Mouse (Mus musculus): ENCODE measurements at regions not wholly inside any gene's neighbourhood (a gene's known extent, or its start where the extent isn't known, plus 50 kb on each side); places are given as distances from the start of the nearest gene placed in this dataset.

DNA sequence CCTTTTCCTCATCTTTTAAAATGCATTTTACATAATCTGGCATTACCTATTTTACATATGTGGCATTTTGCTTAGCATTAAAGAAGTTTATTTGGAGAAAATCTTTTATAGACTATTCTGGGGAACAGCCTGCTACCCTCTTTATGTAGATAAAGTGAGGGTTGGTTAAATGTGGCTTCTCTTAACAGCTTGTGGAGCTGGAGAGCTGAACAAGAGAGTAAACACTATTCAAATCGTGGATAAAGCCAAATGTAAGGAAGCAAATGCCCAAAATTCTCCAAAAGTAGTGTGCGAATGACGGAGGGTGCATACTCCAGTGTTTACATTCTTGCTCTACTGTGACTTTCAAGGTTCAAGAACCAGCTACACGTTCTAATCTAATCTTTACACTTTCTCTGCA lies 833.9 kb upstream of the Tenm2 start:
- Histone ChIP-seq H3K4me2 (ENCODE audit: low read length) (no peak overlapping the region), H3K4me1 (ENCODE audit: control insufficient read depth, insufficient read depth, low read length) (no peaks in the 10 kb centered on the region), H3K9ac (ENCODE audit: low read depth, low read length) (no peak overlapping the region), H3K4me3 (ENCODE audit: low read depth, low read length) (no peak overlapping the region), H3K36me3 (ENCODE audit: control insufficient read depth, insufficient read depth, low read length) (no peaks in the 10 kb centered on the region), H3K9me3 (replicated peaks; ENCODE audit: control insufficient read depth, low read length, poor library complexity, severe bottlenecking) (no peaks in the 10 kb centered on the region), H3K27ac (ENCODE audit: low read length) (no peak overlapping the region), H3K27me3 (ENCODE audit: control insufficient read depth, insufficient read depth, low read depth, low read length) (no peaks in the 10 kb centered on the region)
- no peak for ATAC-seq
- WGBS: 78% methylated on average over 4 of the region's 4 CpGs

DNA sequence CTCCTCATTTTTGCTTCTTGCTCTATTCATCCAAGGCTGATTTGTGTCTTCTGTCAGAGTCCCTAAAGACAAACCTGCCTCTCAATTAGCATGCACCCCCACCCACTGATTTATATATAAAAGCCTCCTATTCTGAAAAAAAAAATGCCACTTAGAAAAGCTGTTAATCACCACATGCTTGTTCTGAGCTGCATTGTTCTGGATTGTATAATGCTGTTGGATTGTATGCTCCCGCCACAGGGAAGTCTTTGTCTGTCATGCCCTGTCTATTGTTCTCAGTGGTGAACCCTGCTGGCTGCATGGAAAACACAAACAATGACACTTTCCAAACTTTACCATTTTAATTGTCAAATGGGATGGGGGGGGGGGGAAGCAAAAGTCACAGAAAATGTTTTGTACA lies 831.9 kb upstream of the Tenm2 start:
- no peak for ATAC-seq

DNA sequence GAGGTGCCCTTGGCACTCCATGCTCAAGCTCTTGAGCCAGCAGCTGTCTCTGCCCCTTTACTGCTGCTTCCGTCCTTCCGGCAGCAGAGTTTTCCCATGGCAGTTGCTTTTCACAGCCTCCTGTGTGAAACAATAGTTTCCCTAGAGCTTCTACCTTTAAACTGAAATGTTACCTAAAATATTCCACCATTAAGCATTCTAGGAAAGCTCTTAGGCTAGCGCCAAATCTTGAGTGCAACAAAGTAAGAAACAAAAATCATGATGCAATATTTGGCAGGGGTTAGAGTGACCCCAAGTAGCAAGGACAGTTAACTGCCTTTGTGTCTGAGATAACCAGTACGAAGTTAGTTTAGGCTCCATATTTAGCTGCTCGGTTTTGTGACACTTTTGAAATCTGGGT lies 830.3 kb upstream of the Tenm2 start:
- Histone ChIP-seq H3K4me1 (ENCODE audit: control insufficient read depth, insufficient read depth, low read length) (no peaks in the 10 kb centered on the region), H3K4me2 (ENCODE audit: low read length) (no peak overlapping the region), H3K9ac (ENCODE audit: low read depth, low read length) (no peak overlapping the region), H3K27ac (ENCODE audit: low read length) (no peak overlapping the region), H3K9me3 (replicated peaks; ENCODE audit: control insufficient read depth, low read length, poor library complexity, severe bottlenecking) (no peaks in the 10 kb centered on the region), H3K27me3 (ENCODE audit: control insufficient read depth, insufficient read depth, low read depth, low read length) (no peaks in the 10 kb centered on the region), H3K36me3 (ENCODE audit: control insufficient read depth, insufficient read depth, low read length) (no peaks in the 10 kb centered on the region), H3K4me3 (ENCODE audit: low read depth, low read length) (no peak overlapping the region)
- WGBS: 85% methylated on average over 5 of the region's 5 CpGs
- ATAC-seq: no peak

More for the DNA sequence above, 831.9 kb upstream of the Tenm2 start:
- Histone ChIP-seq H3K27ac (ENCODE audit: low read length) (no peak overlapping the region), H3K4me1 (ENCODE audit: control insufficient read depth, insufficient read depth, low read length) (no peaks in the 10 kb centered on the region), H3K9ac (ENCODE audit: low read depth, low read length) (no peak overlapping the region), H3K36me3 (ENCODE audit: control insufficient read depth, insufficient read depth, low read length) (no peaks in the 10 kb centered on the region), H3K27me3 (ENCODE audit: control insufficient read depth, insufficient read depth, low read depth, low read length) (no peaks in the 10 kb centered on the region), H3K4me2 (ENCODE audit: low read length) (no peak overlapping the region), H3K4me3 (ENCODE audit: low read depth, low read length) (no peak overlapping the region), H3K9me3 (replicated peaks; ENCODE audit: control insufficient read depth, low read length, poor library complexity, severe bottlenecking) (no peaks in the 10 kb centered on the region)
- 9% methylated on average over 1 of the region's 1 CpGs for WGBS

DNA sequence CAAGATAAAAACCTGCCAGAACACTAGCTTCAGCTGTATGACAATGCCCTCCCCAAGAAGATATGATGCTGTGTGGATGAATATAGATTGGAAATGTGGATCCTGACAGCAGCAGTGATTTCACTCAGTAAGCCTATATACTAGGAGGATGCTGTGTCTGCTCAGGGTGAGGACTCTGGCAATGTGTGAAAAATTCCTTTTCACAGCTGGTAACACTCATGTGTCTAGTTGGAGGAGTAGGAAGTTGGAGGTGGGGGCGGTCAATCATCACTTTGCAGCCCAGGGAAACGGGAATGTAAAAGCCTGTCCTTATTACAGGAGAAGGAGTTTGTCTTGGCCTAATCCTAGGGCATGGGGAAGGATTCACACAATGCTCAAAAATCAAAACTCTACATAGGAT lies 824.3 kb upstream of the Tenm2 start:
- WGBS: 81% methylated on average over 2 of the region's 2 CpGs
- Histone ChIP-seq H3K4me2 (ENCODE audit: low read length) (no peak overlapping the region), H3K9ac (ENCODE audit: low read depth, low read length) (no peak overlapping the region), H3K9me3 (replicated peaks; ENCODE audit: control insufficient read depth, low read length, poor library complexity, severe bottlenecking) (no peaks in the 10 kb centered on the region), H3K4me1 (ENCODE audit: control insufficient read depth, insufficient read depth, low read length) (no peaks in the 10 kb centered on the region), H3K36me3 (ENCODE audit: control insufficient read depth, insufficient read depth, low read length) (no peaks in the 10 kb centered on the region), H3K27me3 (ENCODE audit: control insufficient read depth, insufficient read depth, low read depth, low read length) (no peaks in the 10 kb centered on the region), H3K4me3 (ENCODE audit: low read depth, low read length) (no peak overlapping the region), H3K27ac (ENCODE audit: low read length) (no peak overlapping the region)
- ATAC-seq: no peak

DNA sequence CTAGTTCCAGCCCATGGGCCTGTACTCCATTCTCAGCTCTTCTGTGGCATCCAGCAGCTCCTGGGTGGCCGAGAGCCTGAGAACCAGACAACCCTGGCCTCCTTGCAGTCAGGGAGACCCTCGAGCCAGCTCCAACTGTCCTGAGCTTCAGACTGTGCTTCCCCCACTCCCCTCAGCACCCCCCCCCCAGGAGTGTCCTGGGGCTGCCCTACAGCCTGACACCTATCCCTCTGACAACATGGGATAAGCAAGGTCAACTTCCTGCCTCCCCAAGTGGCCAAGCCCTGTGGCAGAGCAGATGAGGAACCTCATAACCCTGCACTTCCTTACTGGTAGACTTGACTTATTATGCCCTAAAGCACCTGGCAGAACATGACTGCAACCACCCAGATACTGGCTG lies 823.1 kb upstream of the Tenm2 start:
- H3K9me3 ChIP-seq (replicated peaks; ENCODE audit: control insufficient read depth, low read length, poor library complexity, severe bottlenecking): no peaks in the 10 kb centered on the region
- H3K36me3 ChIP-seq (ENCODE audit: control insufficient read depth, insufficient read depth, low read length): no peaks in the 10 kb centered on the region
- ATAC-seq: no peak
- H3K4me3 ChIP-seq (ENCODE audit: low read depth, low read length): no peak overlapping the region
- no peak overlapping the region for H3K9ac ChIP-seq (ENCODE audit: low read depth, low read length)
- 79% methylated on average over 2 of the region's 2 CpGs for WGBS
- H3K4me2 ChIP-seq (ENCODE audit: low read length): no peak overlapping the region
- H3K27ac ChIP-seq (ENCODE audit: low read length): no peak overlapping the region
- H3K4me1 ChIP-seq (ENCODE audit: control insufficient read depth, insufficient read depth, low read length): no peaks in the 10 kb centered on the region
- no peaks in the 10 kb centered on the region for H3K27me3 ChIP-seq (ENCODE audit: control insufficient read depth, insufficient read depth, low read depth, low read length)

DNA sequence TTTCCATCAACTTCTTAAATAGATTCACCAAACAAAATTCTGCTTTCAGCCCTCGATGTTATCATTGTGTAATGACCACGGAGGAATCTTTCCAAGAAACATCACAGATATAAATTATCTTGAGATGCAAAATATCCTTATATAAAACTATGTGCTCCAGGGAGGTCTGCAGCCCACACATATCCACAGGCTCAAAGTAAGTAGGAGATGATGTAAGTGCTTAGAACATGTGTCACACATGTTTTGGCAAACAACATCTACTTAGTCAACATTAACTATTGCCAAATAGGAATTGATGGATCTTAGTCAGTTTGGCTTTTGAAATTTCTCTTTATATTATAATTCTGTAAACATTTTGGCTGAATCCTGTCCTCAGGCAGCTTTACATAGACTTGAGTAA lies 800.8 kb upstream of the Tenm2 start:
- H3K9ac ChIP-seq (ENCODE audit: low read depth, low read length): no peak overlapping the region
- no peak overlapping the region for H3K4me2 ChIP-seq (ENCODE audit: low read length)
- no peak overlapping the region for H3K27ac ChIP-seq (ENCODE audit: low read length)
- no peaks in the 10 kb centered on the region for H3K4me1 ChIP-seq (ENCODE audit: control insufficient read depth, insufficient read depth, low read length)
- ATAC-seq: no peak
- 90% methylated on average over 2 of the region's 2 CpGs for WGBS
- no peaks in the 10 kb centered on the region for H3K27me3 ChIP-seq (ENCODE audit: control insufficient read depth, insufficient read depth, low read depth, low read length)
- no peak overlapping the region for H3K4me3 ChIP-seq (ENCODE audit: low read depth, low read length)
- H3K36me3 ChIP-seq (ENCODE audit: control insufficient read depth, insufficient read depth, low read length): no peaks in the 10 kb centered on the region
- H3K9me3 ChIP-seq (replicated peaks; ENCODE audit: control insufficient read depth, low read length, poor library complexity, severe bottlenecking): no peaks in the 10 kb centered on the region

DNA sequence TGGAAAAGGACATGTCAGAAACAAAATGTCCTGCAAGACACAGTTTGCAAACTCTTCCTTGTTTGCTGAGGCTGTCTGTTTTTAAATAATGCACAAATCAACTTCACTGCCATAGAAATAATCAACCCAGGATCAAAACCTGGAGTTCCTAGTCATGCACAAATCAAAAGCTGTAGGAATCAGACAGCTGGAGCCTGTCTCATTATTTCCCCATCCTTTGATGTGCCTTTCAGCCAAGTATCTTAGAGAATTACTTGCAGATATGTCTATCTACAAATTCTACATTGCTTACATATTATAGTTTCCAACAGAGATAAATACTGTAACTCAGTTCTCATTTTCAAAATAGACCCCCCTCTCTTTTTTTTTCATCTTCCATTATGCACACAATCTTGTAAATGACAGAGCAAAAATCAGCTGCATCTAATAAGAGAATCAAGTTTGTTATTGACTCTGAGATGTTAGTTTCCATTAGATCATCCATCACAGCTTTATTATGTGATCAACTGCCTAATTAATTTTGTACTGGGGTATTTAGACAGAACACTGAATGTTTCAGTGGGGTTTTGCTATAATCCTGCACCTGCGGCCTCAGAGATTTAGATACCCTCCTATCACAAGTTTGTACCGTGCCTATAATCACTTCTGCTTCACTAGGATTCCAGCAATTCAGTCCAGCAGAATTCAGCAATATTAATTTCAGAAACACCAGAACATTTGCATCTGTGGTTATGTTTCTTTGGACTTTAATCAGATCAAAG lies 798.9 kb upstream of the Tenm2 start:
- Histone ChIP-seq H3K27ac (ENCODE audit: low read length) (no peak overlapping the region), H3K4me2 (ENCODE audit: low read length) (no peak overlapping the region), H3K9me3 (replicated peaks; ENCODE audit: control insufficient read depth, low read length, poor library complexity, severe bottlenecking) (no peaks in the 10 kb centered on the region), H3K9ac (ENCODE audit: low read depth, low read length) (no peak overlapping the region), H3K4me3 (ENCODE audit: low read depth, low read length) (no peak overlapping the region), H3K27me3 (ENCODE audit: control insufficient read depth, insufficient read depth, low read depth, low read length) (no peaks in the 10 kb centered on the region), H3K4me1 (ENCODE audit: control insufficient read depth, insufficient read depth, low read length) (no peaks in the 10 kb centered on the region), H3K36me3 (ENCODE audit: control insufficient read depth, insufficient read depth, low read length) (no peaks in the 10 kb centered on the region)
- no peak for ATAC-seq
- 58% methylated on average over 2 of the region's 2 CpGs for WGBS

DNA sequence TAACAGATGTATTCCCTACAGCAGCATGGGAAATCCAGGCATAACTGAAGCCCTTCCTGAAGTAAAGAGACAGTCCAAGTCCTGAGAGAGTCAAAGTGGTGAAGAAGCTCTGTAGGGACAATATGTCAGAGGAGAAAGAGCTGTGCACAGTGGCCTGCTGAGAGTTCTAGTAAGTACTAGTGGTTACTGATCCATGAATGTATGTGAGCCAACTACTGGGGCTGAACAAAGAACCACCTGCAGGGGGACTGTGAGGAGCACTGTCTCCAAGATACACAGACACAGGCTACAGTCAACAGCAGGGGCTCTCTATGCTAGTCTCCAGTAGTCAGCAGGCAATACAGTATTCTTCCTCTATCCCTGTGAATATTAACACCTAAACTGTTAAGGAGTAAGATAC lies 785.9 kb upstream of the Tenm2 start:
- Histone ChIP-seq H3K9ac (ENCODE audit: low read depth, low read length) (no peak overlapping the region), H3K27me3 (ENCODE audit: control insufficient read depth, insufficient read depth, low read depth, low read length) (no peaks in the 10 kb centered on the region), H3K4me1 (ENCODE audit: control insufficient read depth, insufficient read depth, low read length) (no peaks in the 10 kb centered on the region), H3K4me3 (ENCODE audit: low read depth, low read length) (no peak overlapping the region), H3K4me2 (ENCODE audit: low read length) (no peak overlapping the region), H3K36me3 (ENCODE audit: control insufficient read depth, insufficient read depth, low read length) (no peaks in the 10 kb centered on the region), H3K9me3 (replicated peaks; ENCODE audit: control insufficient read depth, low read length, poor library complexity, severe bottlenecking) (no peaks in the 10 kb centered on the region), H3K27ac (ENCODE audit: low read length) (no peak overlapping the region)
- ATAC-seq: no peak

DNA sequence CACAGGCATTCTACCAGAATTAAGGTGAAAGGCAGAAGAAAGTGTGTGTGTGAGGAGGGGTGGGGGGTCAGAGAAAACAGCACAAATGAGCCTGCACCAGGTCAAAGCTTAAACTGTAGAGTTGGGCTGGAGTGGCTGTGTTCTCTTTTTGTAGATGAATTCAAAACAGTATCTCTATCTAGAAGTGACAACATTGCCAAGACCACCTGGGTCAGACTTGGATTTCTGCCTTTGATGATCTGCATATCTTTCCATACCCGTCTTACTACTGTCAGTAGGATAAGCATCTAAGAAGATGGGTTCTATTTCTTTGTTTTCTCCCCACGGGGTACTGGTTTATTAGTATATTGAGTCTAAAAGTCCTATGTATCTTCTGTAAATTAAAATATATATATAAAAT lies 742.4 kb upstream of the Tenm2 start:
- Histone ChIP-seq H3K27me3 (ENCODE audit: control insufficient read depth, insufficient read depth, low read depth, low read length) (no peaks in the 10 kb centered on the region), H3K27ac (ENCODE audit: low read length) (no peak overlapping the region), H3K36me3 (ENCODE audit: control insufficient read depth, insufficient read depth, low read length) (no peaks in the 10 kb centered on the region), H3K4me1 (ENCODE audit: control insufficient read depth, insufficient read depth, low read length) (no peaks in the 10 kb centered on the region), H3K4me2 (ENCODE audit: low read length) (no peak overlapping the region), H3K9me3 (replicated peaks; ENCODE audit: control insufficient read depth, low read length, poor library complexity, severe bottlenecking) (no peaks in the 10 kb centered on the region), H3K9ac (ENCODE audit: low read depth, low read length) (no peak overlapping the region), H3K4me3 (ENCODE audit: low read depth, low read length) (no peak overlapping the region)
- 93% methylated on average over 2 of the region's 2 CpGs for WGBS
- no peak for ATAC-seq

All from midbrain, embryonic 16.5 days (tissue).